Mouse (Mus musculus): ENCODE data around the gene Snx10.

Snx10 gene

GRCm38 (mm10) chr6:51533467-51534200 is 9.9 kb downstream of the Snx10 start:
- in situ Hi-C loops (cut with MboI, MseI) = loop anchor here (10.0 kb wide), 1 partner anchor 1509 kb away; no protein-coding TSS in a partner anchor

DNA sequence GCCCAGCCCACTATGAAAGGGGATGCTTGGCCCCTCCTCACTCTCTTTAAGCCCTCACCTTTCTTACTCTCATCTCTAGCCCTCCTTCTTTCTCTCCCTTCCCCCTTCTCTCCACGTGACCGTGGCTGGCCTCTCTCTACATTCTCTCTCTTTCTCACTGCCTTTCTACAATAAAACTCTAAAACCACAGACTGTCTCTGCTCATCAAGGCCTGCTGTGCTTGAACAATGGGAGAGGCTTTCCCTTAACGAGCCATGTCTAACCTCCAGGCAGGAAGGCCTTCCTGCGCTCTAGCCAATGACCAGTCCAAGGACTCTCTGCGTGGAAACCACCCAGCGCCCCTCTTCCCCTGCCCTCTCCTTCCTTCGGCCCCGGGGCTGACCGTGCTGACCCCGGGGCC is 11.9 kb downstream of the Snx10 start:
- in situ Hi-C loops (cut with MboI, MseI) = loop anchor here (10.0 kb wide), 1 partner anchor 1511 kb away; no protein-coding TSS in a partner anchor

DNA sequence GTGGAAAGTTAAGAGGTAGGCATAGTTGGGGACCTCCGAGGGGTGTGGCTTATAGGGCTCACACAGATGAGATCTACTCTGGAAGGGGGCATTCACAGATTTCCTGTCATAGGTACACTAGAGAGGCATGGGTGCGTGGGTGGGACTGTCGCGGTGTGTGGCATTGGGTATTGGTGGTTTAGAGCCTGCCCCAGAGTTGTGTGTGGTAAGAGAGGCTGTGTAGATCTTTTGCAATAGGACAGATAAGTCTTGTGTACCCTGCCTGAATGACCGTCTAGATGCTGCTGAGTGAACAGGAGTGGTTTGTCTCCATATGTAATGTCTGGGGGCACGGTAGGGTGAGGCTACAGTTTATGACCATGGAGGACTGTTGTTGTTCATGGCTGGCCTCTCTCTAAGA is 16.8 kb downstream of the Snx10 start:
- in situ Hi-C loops (cut with MboI, MseI) = no loop called here

GRCm38 (mm10) chr6:51541422-51541821 is 17.7 kb downstream of the Snx10 start:
- in situ Hi-C loops (cut with MboI, MseI) = no loop called here

- in situ Hi-C loops (cut with MboI, MseI) = no loop called here
These were observed 18.4 kb downstream of the Snx10 start for GRCm38 (mm10) chr6:51542147-51542546.

- in situ Hi-C loops (cut with MboI, MseI) = no loop called here
These were observed 20.0 kb downstream of the Snx10 start for GRCm38 (mm10) chr6:51543639-51544117.

GRCm38 (mm10) chr6:51544118-51544681 is 20.5 kb downstream of the Snx10 start:
- in situ Hi-C loops (cut with MboI, MseI) = no loop called here

DNA sequence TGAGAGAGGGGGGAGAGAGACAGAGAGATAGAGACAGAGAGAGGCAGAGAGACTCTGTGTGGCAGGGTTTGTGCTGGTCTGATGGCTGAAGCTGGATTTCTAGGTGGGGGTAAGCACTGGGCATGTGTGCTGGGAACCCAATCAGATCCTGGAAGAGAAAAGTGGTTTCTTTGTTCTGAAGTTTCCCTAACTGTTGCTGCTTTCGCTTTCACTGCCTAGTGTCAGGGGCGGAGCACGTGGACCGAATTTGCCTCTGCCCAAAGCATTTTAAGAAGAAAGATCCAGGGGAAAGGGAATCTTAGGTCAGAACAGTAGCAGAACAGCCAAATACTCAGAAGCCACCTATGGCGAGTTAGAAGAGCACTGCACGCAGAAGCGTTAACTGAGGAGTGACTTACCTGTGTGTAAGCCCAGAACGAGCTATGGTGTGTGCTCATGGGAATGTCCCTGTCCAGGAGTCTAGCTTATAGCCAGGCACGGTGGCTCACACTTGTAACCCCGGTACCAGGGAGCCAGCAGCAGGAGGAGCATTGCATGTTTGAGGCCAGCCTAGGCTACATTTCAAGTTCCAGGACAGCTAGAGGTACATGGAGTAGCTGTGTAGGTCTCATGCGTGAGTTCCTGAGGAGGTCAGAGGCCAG is 21.6 kb downstream of the Snx10 start:
- in situ Hi-C loops (cut with MboI, MseI) = no loop called here

DNA sequence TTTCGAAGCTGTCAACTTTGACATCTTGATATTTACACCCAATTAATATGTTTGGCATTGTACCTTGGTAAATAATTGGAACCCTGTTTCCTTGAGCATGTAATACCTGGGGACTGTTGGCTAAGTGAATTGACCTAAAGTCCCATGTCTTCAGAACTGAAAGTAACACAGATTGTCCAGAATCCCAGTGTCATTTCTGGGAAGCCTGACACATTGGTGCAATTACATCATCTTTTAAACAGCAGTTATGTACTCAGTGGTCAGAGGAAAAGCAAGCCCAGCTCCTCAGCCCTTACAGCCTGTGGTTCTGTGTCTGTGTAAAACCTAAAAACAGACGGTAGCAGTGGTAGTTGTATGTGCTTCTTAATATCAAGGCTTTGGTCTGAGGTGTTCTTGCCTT is 22.4 kb downstream of the Snx10 start:
- in situ Hi-C loops (cut with MboI, MseI) = no loop called here

DNA sequence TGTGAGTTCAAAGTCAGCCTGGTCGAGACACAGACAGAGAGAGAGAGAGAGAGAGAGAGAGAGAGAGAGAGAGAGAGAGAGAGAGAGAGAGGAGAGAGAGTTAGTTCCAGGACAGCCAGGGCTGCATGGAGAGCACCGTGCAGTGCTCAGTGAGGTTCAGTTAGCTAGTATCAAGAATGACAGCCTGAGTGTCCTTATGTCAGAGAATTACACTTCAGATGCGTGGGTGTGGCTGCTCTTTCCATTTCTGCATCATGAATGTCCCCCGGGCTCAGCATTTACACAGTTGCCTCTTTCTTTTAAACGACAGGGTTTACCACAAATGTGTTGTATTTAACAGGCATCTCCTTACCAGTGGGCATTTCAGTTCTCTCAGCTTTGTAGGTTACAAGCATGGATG is 25.1 kb downstream of the Snx10 start:
- in situ Hi-C loops (cut with MboI, MseI) = no loop called here

DNA sequence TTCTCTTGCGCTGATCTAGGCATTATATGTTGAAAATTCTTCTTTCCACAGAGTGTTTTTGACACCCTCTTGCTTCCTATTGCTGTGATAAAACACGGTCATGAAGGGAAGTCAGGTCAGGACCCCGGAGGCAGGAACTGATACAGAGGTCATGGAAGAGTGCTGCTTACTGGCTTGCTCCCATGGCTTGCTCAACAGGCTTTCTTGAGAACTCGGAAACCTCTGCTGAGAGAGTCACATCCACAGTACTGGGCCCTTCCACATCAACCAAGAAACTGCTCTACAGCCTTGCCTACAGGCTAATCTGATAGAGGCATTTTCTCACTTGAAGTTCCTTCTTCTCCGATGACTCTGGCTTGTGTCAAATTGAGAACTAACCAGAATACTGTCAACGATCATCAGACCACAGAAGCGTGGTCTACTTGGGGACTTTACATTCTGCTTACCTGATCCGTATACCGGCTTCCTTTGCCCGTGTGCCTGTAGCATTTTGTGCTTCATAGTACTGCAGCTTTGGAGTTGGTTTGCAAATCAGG is 27.6 kb downstream of the Snx10 start:
- in situ Hi-C loops (cut with MboI, MseI) = no loop called here

DNA sequence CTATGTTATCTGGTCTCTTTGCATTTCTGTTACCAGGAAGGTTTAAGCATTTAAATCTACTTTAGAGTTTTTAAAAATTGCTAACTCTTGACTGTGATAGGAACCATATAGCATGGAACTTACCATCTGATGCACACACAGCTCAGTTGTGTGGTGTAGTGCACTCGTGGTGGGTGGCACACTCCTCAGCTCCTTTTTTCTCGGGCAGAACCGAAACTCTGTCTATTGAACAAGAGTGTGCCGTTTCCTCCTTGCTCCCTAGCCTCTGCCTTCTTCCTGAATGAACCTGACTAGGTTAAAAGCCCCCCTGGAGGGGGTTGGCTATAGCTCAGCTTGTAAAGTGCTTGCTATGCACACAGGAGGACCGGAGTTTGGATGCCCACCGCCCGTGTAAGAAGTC is 32.9 kb downstream of the Snx10 start:
- in situ Hi-C loops (cut with MboI, MseI) = loop anchor here (5.0 kb wide), 1 partner anchor 49 kb away; no protein-coding TSS in a partner anchor

GRCm38 (mm10) chr6:51558311-51558710 is 34.6 kb downstream of the Snx10 start:
- in situ Hi-C loops (cut with MboI, MseI) = loop anchor here (5.0 kb wide), 1 partner anchor 51 kb away; no protein-coding TSS in a partner anchor

DNA sequence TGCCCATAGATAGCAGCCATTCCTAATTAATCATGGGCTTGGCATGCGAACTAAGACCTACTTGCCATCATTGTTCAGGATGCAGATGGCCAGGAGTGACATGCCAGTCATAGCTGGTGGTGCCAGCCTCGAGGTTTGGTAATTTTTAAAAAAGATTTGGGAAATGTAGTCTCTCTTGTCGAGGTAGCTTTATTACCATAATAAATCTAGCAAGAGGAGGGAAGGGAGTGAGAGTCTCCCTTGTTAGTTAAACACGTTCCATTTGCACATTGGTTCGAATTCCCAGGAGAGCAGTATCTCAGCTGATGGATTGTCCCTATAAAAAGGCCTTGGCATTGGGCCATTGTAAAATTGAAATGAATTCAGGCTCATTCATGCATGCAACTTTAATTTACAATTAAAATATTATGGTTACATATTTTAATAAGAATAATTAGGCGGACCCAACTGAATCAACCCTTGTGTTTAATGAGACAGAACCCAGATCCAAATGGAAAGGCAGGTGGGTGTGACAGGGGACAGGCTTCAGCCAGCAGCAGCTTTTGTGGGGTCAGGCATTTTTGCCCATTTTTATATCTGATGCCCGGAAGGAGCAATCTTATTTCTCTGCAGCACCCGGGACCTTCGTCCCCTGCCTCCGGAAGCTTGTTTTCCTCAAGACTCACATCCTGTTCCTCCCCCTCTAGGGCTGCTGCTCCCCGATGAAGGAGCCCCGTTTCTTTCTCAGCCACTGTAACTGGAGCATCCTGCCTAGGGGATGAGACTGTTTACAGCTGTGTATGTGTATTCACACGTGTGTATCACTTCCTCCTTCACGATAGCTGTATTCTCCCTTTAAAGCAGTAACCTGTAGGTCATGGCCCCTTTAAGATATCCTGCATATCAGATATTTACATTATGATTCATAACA is 43.3 kb downstream of the Snx10 start:
- in situ Hi-C loops (cut with MboI, MseI) = no loop called here

DNA sequence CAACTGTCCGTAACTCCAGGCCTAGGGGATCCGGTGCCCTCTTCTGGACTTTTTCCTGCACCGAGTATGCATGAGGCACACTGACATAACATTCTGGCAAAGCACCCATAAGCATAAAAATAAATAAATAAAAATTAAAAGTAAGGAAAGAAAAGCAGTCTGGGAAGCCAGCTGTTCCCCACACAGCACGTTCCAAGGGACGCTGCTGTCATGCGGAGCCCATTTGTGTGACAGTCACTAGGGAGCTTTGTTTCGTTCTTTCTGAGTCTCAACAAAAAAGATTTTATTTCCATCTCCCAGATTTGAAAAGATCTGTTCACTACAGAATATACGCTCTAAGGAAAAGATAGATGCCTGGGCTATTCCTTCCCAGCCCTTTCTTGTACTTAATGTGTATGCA is 45.4 kb downstream of the Snx10 start:
- in situ Hi-C loops (cut with MboI, MseI) = no loop called here

GRCm38 (mm10) chr6:51573136-51573535 is 49.4 kb downstream of the Snx10 start:
- in situ Hi-C loops (cut with MboI, MseI) = no loop called here

DNA sequence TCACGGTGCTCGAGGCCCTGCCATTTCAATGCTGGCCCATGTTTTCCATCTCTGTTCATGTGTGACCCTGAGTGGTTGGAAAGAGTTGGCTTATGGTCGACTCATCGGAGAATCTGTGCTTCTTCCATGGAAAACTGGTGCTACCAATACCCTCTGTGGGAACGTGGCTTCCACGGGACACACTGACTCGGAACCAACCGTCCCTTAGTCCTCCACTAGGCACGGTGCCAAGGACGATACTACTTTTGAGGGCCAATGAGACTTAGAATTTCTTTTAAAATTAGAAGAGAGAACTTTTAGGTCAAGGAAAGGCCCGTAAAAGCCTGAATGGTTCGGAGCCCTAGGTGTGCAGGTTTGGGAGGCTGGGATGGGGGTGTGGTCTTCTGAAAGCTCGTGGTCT is 50.4 kb downstream of the Snx10 start:
- in situ Hi-C loops (cut with MboI, MseI) = no loop called here

- in situ Hi-C loops (cut with MboI, MseI) = loop anchor here (5.0 to 25.0 kb wide), 2 partner anchors 191 to 371 kb away; no protein-coding TSS in a partner anchor
These were observed 54.7 kb downstream of the Snx10 start for GRCm38 (mm10) chr6:51578415-51578814.

GRCm38 (mm10) chr6:51580040-51580680 is 56.5 kb downstream of the Snx10 start:
- in situ Hi-C loops (cut with MboI, MseI) = loop anchor here (25.0 kb wide), 1 partner anchor 193 kb away; no protein-coding TSS in a partner anchor

GRCm38 (mm10) chr6:51581418-51581817 is 57.7 kb downstream of the Snx10 start:
- in situ Hi-C loops (cut with MboI, MseI) = loop anchor here (25.0 kb wide), 1 partner anchor 194 kb away; no protein-coding TSS in a partner anchor
